Mouse (Mus musculus): Measurements from ENCODE around the gene Map7d2. TPM values are rescaled to one million over a fixed set of nuclear protein-coding genes. Genes with fewer than 3 reads are reported as not detected.

Gene Map7d2
- total and polyA plus RNA-seq, 3 experiments, result 0.10 TPM; not detected in 2

- no peaks in the 10 kb centered on the region for H3K27me3 ChIP-seq (ENCODE audit: control insufficient read depth in 1 of 2, insufficient read depth in 2 of 2, low read length in 2 of 2)
- H3K36me3 ChIP-seq (ENCODE audit: control insufficient read depth in 1 of 2, insufficient read depth in 2 of 2, low read length in 2 of 2), result no peaks in the 10 kb centered on the region; a peak in 1 of 4 replicates
- no peak overlapping the region for H3K9ac ChIP-seq (ENCODE audit: control insufficient read depth, low read depth, low read length, poor library complexity, severe bottlenecking)
- no peaks in the 10 kb centered on the region for H3K9me3 ChIP-seq (replicated peaks; ENCODE audit: insufficient read depth, low read length)
- peaks cover 2% of the 10 kb centered on the region; the same call in 1 of the 2 replicates for H3K79me2 ChIP-seq (ENCODE audit: control insufficient read depth, insufficient read depth, low read length, poor library complexity)
- peaks cover 2 to 9% of the 10 kb centered on the region in 2 experiments; a peak in 2 of 4 replicates for H3K4me1 ChIP-seq (ENCODE audit: control insufficient read depth in 1 of 2, insufficient read depth in 2 of 2, low read length in 2 of 2)
- DNase-seq (ENCODE audit: low read depth, low spot score), result no peak
- TF ChIP-seq GABPA (IDR thresholded peaks at IDR 0.05; ENCODE audit: low read depth, low read length), result no peak
- H3K4me3 ChIP-seq (ENCODE audit: control insufficient read depth in 1 of 2, insufficient read depth in 1 of 2, low read depth in 2 of 2, low read length in 2 of 2), result no peak overlapping the region
- no peak overlapping the region for H3K27ac ChIP-seq (ENCODE audit: control insufficient read depth, low read depth, low read length)
Measured at GRCm38 (mm10) chrX:159515599-159515998, 101.2 kb downstream of the Map7d2 start.

- no peak for TF ChIP-seq CHD1 (IDR thresholded peaks at IDR 0.05; ENCODE audit: low read depth, low read length)
- TF ChIP-seq RCOR1 (IDR thresholded peaks at IDR 0.05; ENCODE audit: low read depth, low read length), result no peak
- no peak for TF ChIP-seq ETS1 (IDR thresholded peaks at IDR 0.05; ENCODE audit: low read depth, low read length)
- no peak for TF ChIP-seq KAT2A (conservative IDR thresholded peaks at IDR 0.05; ENCODE audit: low read depth, low read length)
- TF ChIP-seq MYC (IDR thresholded peaks at IDR 0.05; ENCODE audit: low read depth, low read length), result no peak
- no peak for TF ChIP-seq TBP (IDR thresholded peaks at IDR 0.05; ENCODE audit: low read depth, low read length)
- no peak for DNase-seq (ENCODE audit: low read depth, low spot score)
- Histone ChIP-seq H3K27ac (ENCODE audit: control insufficient read depth, low read depth, low read length) (no peak overlapping the region), H3K79me2 (ENCODE audit: control insufficient read depth, insufficient read depth, low read length, poor library complexity) (no peaks in the 10 kb centered on the region), H3K9me3 (replicated peaks; ENCODE audit: insufficient read depth, low read length) (no peaks in the 10 kb centered on the region), H3K27me3 (ENCODE audit: control insufficient read depth in 1 of 2, insufficient read depth in 2 of 2, low read length in 2 of 2) (no peaks in the 10 kb centered on the region), H3K36me3 (ENCODE audit: control insufficient read depth in 1 of 2, insufficient read depth in 2 of 2, low read length in 2 of 2) (peaks cover 0 to 2% of the 10 kb centered on the region in 2 experiments; a peak in 1 of 4 replicates), H3K4me3 (ENCODE audit: control insufficient read depth in 1 of 2, insufficient read depth in 1 of 2, low read depth in 2 of 2, low read length in 2 of 2) (no peak overlapping the region), H3K9ac (ENCODE audit: control insufficient read depth, low read depth, low read length, poor library complexity, severe bottlenecking) (no peak overlapping the region), H3K4me1 (ENCODE audit: control insufficient read depth in 1 of 2, insufficient read depth in 2 of 2, low read length in 2 of 2) (peaks cover 0 to 5% of the 10 kb centered on the region in 2 experiments; a peak in 3 of 4 replicates)
Measured at GRCm38 (mm10) chrX:159521780-159522179, 107.4 kb downstream of the Map7d2 start.

DNA sequence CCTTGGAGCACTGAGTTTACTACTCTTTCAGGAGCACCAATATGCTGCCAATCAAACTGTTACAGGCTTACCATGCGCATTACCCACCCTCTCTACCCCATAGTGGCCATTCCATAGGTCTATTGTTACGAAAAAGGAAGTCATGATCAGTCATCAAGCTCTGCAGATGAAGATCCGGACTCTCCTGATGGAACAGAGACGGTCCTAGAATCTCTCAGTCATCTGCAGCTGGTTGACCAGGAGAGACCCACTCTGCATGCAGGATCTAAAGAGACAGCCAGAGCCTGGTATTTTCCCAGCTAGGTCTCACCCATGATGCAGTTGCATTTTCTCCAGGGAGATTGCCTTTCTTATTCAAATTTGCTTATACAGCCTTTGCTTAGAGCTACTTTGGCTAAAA, 108.3 kb downstream of the Map7d2 start:
- no peaks in the 10 kb centered on the region for H3K79me2 ChIP-seq (ENCODE audit: control insufficient read depth, insufficient read depth, low read length, poor library complexity)
- H3K27me3 ChIP-seq (ENCODE audit: control insufficient read depth in 1 of 2, insufficient read depth in 2 of 2, low read length in 2 of 2), result no peaks in the 10 kb centered on the region
- no peak overlapping the region for H3K4me3 ChIP-seq (ENCODE audit: control insufficient read depth in 1 of 2, insufficient read depth in 1 of 2, low read depth in 2 of 2, low read length in 2 of 2)
- peaks cover 0 to 5% of the 10 kb centered on the region in 2 experiments; a peak in 3 of 4 replicates for H3K4me1 ChIP-seq (ENCODE audit: control insufficient read depth in 1 of 2, insufficient read depth in 2 of 2, low read length in 2 of 2)
- no peak overlapping the region for H3K27ac ChIP-seq (ENCODE audit: control insufficient read depth, low read depth, low read length)
- H3K9ac ChIP-seq (ENCODE audit: control insufficient read depth, low read depth, low read length, poor library complexity, severe bottlenecking), result no peak overlapping the region
- DNase-seq (ENCODE audit: low read depth, low spot score), result no peak
- peaks cover 0 to 2% of the 10 kb centered on the region in 2 experiments; a peak in 1 of 4 replicates for H3K36me3 ChIP-seq (ENCODE audit: control insufficient read depth in 1 of 2, insufficient read depth in 2 of 2, low read length in 2 of 2)
- H3K9me3 ChIP-seq (replicated peaks; ENCODE audit: insufficient read depth, low read length), result no peaks in the 10 kb centered on the region
- TF ChIP-seq POLR2AphosphoS2 (IDR thresholded peaks at IDR 0.05; ENCODE audit: low read length), result no peak

DNA sequence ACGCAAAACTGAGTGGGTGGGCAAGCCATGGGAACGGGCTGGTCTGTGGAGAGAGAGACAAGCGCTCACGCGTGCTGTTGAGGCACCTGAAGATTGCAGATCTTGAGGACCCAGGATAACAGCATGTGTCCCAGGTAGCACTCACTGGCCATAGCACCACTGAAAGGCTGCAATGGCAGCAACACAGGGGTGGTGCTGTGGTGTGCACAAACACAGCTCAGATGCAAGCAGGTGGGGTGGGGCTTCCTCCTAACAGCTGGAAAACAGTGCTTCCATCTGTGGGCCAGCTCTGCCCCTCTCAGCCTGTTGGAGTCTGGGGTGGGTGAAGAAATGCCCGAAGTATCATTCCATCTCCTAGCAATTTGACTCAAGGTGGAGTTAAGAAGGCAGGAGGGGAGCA, 112.0 kb downstream of the Map7d2 start, which contains the start of gene Bclaf3:
Gene Bclaf3, plus strand, starts transcription at position 301 of the 400 bp plus-strand sequence.
- Histone ChIP-seq H3K4me3 (ENCODE audit: control insufficient read depth in 1 of 2, insufficient read depth in 1 of 2, low read depth in 2 of 2, low read length in 2 of 2) (no peak within 1 kb of the TSS), H3K4me1 (ENCODE audit: control insufficient read depth in 1 of 2, insufficient read depth in 2 of 2, low read length in 2 of 2) (peaks cover 0 to 12% of the 10 kb centered on the region in 2 experiments; a peak in 3 of 4 replicates), H3K27me3 (ENCODE audit: control insufficient read depth in 1 of 2, insufficient read depth in 2 of 2, low read length in 2 of 2) (no peaks in the 10 kb centered on the region), H3K9ac (ENCODE audit: control insufficient read depth, low read depth, low read length, poor library complexity, severe bottlenecking) (no peak within 1 kb of the TSS), H3K36me3 (ENCODE audit: control insufficient read depth in 1 of 2, insufficient read depth in 2 of 2, low read length in 2 of 2) (peaks cover 0 to 4% of the 10 kb centered on the region in 2 experiments; a peak in 1 of 4 replicates), H3K27ac (ENCODE audit: control insufficient read depth, low read depth, low read length) (no peak within 1 kb of the TSS), H3K79me2 (ENCODE audit: control insufficient read depth, insufficient read depth, low read length, poor library complexity) (no peaks in the 10 kb centered on the region), H3K9me3 (replicated peaks; ENCODE audit: insufficient read depth, low read length) (no peaks in the 10 kb centered on the region)
- no peak for DNase-seq (ENCODE audit: low read depth, low spot score)
- TF ChIP-seq ZC3H11A (IDR thresholded peaks at IDR 0.05; ENCODE audit: low read depth, low read length) (no peak), GABPA (IDR thresholded peaks at IDR 0.05; ENCODE audit: low read depth, low read length) (no peak), USF2 (IDR thresholded peaks at IDR 0.05; ENCODE audit: borderline replicate concordance in 1 of 2, insufficient read depth in 1 of 2, low read depth in 1 of 2, low read length in 2 of 2) (no peak), CTCF (IDR thresholded peaks at IDR 0.05 in 2 of 3, conservative IDR thresholded peaks at IDR 0.05 in 1 of 3; ENCODE audit: control insufficient read depth in 1 of 3, insufficient read depth in 1 of 3, low read depth in 2 of 3, low read length in 3 of 3, poor library complexity in 1 of 3, severe bottlenecking in 1 of 3) (no peak), MXI1 (IDR thresholded peaks at IDR 0.05; ENCODE audit: low read depth, low read length) (no peak), MAZ (IDR thresholded peaks at IDR 0.05; ENCODE audit: low read depth, low read length) (no peak), TAL1 (IDR thresholded peaks at IDR 0.05; ENCODE audit: low read length) (no peak), ZKSCAN1 (IDR thresholded peaks at IDR 0.05; ENCODE audit: low read depth, low read length) (no peak), ELF1 (IDR thresholded peaks at IDR 0.05; ENCODE audit: low read depth, low read length) (no peak), MAFK (IDR thresholded peaks at IDR 0.05; ENCODE audit: borderline replicate concordance, low read depth, low read length) (no peak)

All from MEL (cell line).